ENCODE assay signal across 11 mouse cellular contexts in the genomic region with DNA sequence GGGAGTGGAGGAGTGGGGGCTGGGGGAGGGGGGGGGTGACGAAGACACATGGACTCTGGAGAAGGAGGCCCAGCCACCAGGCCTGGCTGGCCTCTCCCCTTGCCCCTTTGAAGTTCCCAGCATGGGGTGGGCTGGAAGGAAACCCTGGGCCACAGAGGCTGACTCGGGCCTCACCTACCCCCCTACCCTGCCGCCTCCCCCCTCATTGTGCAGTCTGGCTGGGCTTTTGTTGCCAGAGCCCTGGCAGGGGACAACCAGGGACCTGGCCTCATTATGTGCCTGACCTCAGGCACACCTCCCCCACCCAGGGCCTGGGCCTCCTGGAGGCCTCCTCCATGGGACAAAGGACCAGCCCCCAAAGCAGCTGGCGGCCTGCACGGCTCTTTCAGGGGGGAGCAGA.
A peak's percentile ranks its signal among the peaks of the same experiment; 100 is the strongest.
DNase-seq lines count a peak whose midpoint lies in the region; ATAC-seq lines count a peak whose summit lies in the region.
"Had no signal": no experiment of that assay in that cellular context is flagged by ENCODE, and none has a peak within 500 bp of the region (broad histone marks: within the 10 kb centered on the region; RNA-seq: fewer than 3 reads in every experiment).

No protein-coding gene starts in this region.

- H3K9ac ChIP-seq in embryonic facial prominence, embryonic 13.5 days: peak overlapping the region; percentile 28; the same call in 1 of the 2 replicates
- H3K9ac ChIP-seq: liver, embryonic 15.5 days had no signal

- WGBS in embryonic facial prominence, embryonic 13.5 days: 14% methylated on average over 5 of the region's 5 CpGs
- WGBS in limb, embryonic 10.5 days: 1% methylated on average over 5 of the region's 5 CpGs

- no peaks in the 10 kb centered on the region for H3K27me3 ChIP-seq in embryonic facial prominence, embryonic 13.5 days
- H3K27me3 ChIP-seq in limb, embryonic 10.5 days (ENCODE audit: low read depth, poor library complexity, severe bottlenecking): no peaks in the 10 kb centered on the region
- H3K27me3 ChIP-seq: liver, embryonic 15.5 days had no signal

- peaks cover 66% of the 10 kb centered on the region for H3K4me1 ChIP-seq in embryonic facial prominence, embryonic 13.5 days
- H3K4me1 ChIP-seq in limb, embryonic 10.5 days: peaks cover 90% of the 10 kb centered on the region
- H3K4me1 ChIP-seq: liver, embryonic 15.5 days had no signal

- no peaks in the 10 kb centered on the region for H3K9me3 ChIP-seq in embryonic facial prominence, embryonic 13.5 days
- H3K9me3 ChIP-seq in limb, embryonic 10.5 days (replicated peaks): no peaks in the 10 kb centered on the region
- H3K9me3 ChIP-seq: liver, embryonic 15.5 days had no signal

- ATAC-seq in embryonic facial prominence, embryonic 13.5 days (ENCODE audit: insufficient number of reproducible peaks, insufficient read depth, low FRiP score, low TSS enrichment, low read depth): no peak

- peak overlapping the region; percentile 62 for H3K27ac ChIP-seq in embryonic facial prominence, embryonic 13.5 days
- H3K27ac ChIP-seq in limb, embryonic 10.5 days: peak overlapping the region; percentile 91
- H3K27ac ChIP-seq: liver, embryonic 15.5 days had no signal

- no peaks in the 10 kb centered on the region for H3K36me3 ChIP-seq in embryonic facial prominence, embryonic 13.5 days
- 0 out of 2 replicates have a peak, but pooled peaks cover 9% of the 10 kb centered on the region for H3K36me3 ChIP-seq in limb, embryonic 10.5 days
- H3K36me3 ChIP-seq: liver, embryonic 15.5 days had no signal

- DNase-seq in kidney, postnatal 10 days: peak; percentile 24
- no peak for DNase-seq in kidney, postnatal 36 days
- DNase-seq in limb, embryonic 10.5 days (ENCODE audit: low spot score): peak; percentile 92
- DNase-seq in retina, embryonic 14.5 days (ENCODE audit: low spot score): peak; percentile 78
- no peak for DNase-seq in gastrocnemius, postnatal 25 days
- DNase-seq in urinary bladder, postnatal 36 days (ENCODE audit: low spot score in 2 of 2): no peak
- no peak for DNase-seq in frontal cortex, postnatal 10 days (ENCODE audit: low spot score in 2 of 2)
- DNase-seq: cerebellum, adult 11 months; right cerebral cortex, postnatal 25 days had no signal

- no peak overlapping the region for H3K4me2 ChIP-seq in embryonic facial prominence, embryonic 13.5 days
- H3K4me2 ChIP-seq: liver, embryonic 15.5 days had no signal

- H3K4me3 ChIP-seq in embryonic facial prominence, embryonic 13.5 days: no peak overlapping the region
- H3K4me3 ChIP-seq in limb, embryonic 10.5 days: peak overlapping the region; percentile 31
- H3K4me3 ChIP-seq: liver, embryonic 15.5 days had no signal

Comparison
In these comparisons a context has a peak if more than half of its experiments do, and no peak if none do; other contexts are left out.
1. DNase-seq: peak in kidney, postnatal 10 days (single experiment), limb, embryonic 10.5 days (single experiment) and retina, embryonic 14.5 days (single experiment); none in kidney, postnatal 36 days (0 of 2), gastrocnemius, postnatal 25 days (single experiment), urinary bladder, postnatal 36 days (0 of 2) and frontal cortex, postnatal 10 days (0 of 2).